ENCODE assay signal across 18 mouse cellular contexts in genomic region chr9:41740536-41740935, GRCm38 (mm10).
DNase-seq lines count a peak whose midpoint lies in the region; ATAC-seq and TF ChIP-seq lines count a peak whose summit lies in the region.
"Had no signal": no experiment of that assay in that cellular context is flagged by ENCODE, and none has a peak within 500 bp of the region (broad histone marks: within the 10 kb centered on the region; RNA-seq: fewer than 3 reads in every experiment).

No protein-coding gene starts in this region.

- H3K27ac ChIP-seq in forebrain, embryonic 14.5 days (ENCODE audit: low read depth, low read length) = no peak overlapping the region; the same call in 1 of the 2 replicates
- H3K27ac ChIP-seq in forebrain, embryonic 11.5 days (ENCODE audit: low read depth, low read length) = no peak overlapping the region
- H3K27ac ChIP-seq in forebrain, embryonic 16.5 days (ENCODE audit: low read length) = peak overlapping the region; percentile 40; the same call in 1 of the 2 replicates
- H3K27ac ChIP-seq in midbrain, embryonic 13.5 days = no peak overlapping the region
- H3K27ac ChIP-seq: hindbrain, embryonic 10.5 days; hindbrain, embryonic 14.5 days; intestine, embryonic 15.5 days had no signal

- H3K4me1 ChIP-seq in forebrain, embryonic 14.5 days (ENCODE audit: control insufficient read depth, insufficient read depth, low read length) = peaks cover 11% of the 10 kb centered on the region
- peaks cover 10% of the 10 kb centered on the region; the same call in 1 of the 2 replicates for H3K4me1 ChIP-seq in forebrain, embryonic 11.5 days (replicated peaks; ENCODE audit: control insufficient read depth, insufficient read depth, low read length)
- H3K4me1 ChIP-seq in forebrain, embryonic 16.5 days (replicated peaks; ENCODE audit: control insufficient read depth, insufficient read depth, low read length) = peaks cover 23% of the 10 kb centered on the region
- peaks cover 15% of the 10 kb centered on the region for H3K4me1 ChIP-seq in midbrain, embryonic 13.5 days (replicated peaks)

- H3K4me2 ChIP-seq in forebrain, embryonic 14.5 days (ENCODE audit: low read length) = no peak overlapping the region
- no peak overlapping the region for H3K4me2 ChIP-seq in forebrain, embryonic 11.5 days (ENCODE audit: low read depth, low read length, severe bottlenecking)
- H3K4me2 ChIP-seq in forebrain, embryonic 16.5 days (ENCODE audit: low read length) = no peak overlapping the region
- no peak overlapping the region for H3K4me2 ChIP-seq in midbrain, embryonic 13.5 days (replicated peaks)
- H3K4me2 ChIP-seq: heart, embryonic 12.5 days; hindbrain, embryonic 14.5 days; intestine, embryonic 15.5 days had no signal

- ATAC-seq in forebrain, embryonic 14.5 days = no peak
- no peak for ATAC-seq in forebrain, embryonic 11.5 days (replicated peaks; ENCODE audit: low FRiP score)
- ATAC-seq in forebrain, embryonic 16.5 days = no peak
- ATAC-seq in midbrain, embryonic 13.5 days = no peak
- ATAC-seq: activated CD4-positive, CD25-positive, alpha-beta regulatory T cell, adult 4 months; intestine, embryonic 15.5 days; Patski had no signal

- intact Hi-C loops in left cerebral cortex, postnatal 14 days (cut with DNase I) = no loop called here

- H3K9me3 ChIP-seq in forebrain, embryonic 14.5 days (replicated peaks; ENCODE audit: control insufficient read depth, low read length) = no peaks in the 10 kb centered on the region
- H3K9me3 ChIP-seq in forebrain, embryonic 11.5 days (ENCODE audit: control insufficient read depth, low read length) = no peaks in the 10 kb centered on the region
- no peaks in the 10 kb centered on the region for H3K9me3 ChIP-seq in forebrain, embryonic 16.5 days (ENCODE audit: control insufficient read depth, low read length)
- no peaks in the 10 kb centered on the region for H3K9me3 ChIP-seq in midbrain, embryonic 13.5 days
- H3K9me3 ChIP-seq: heart, embryonic 12.5 days; hindbrain, embryonic 10.5 days; intestine, embryonic 15.5 days had no signal

- H3K27me3 ChIP-seq in forebrain, embryonic 14.5 days (replicated peaks; ENCODE audit: control insufficient read depth, insufficient read depth, low read length) = no peaks in the 10 kb centered on the region
- H3K27me3 ChIP-seq in forebrain, embryonic 11.5 days (ENCODE audit: control insufficient read depth, insufficient read depth, low read length) = no peaks in the 10 kb centered on the region
- no peaks in the 10 kb centered on the region for H3K27me3 ChIP-seq in forebrain, embryonic 16.5 days (replicated peaks; ENCODE audit: control insufficient read depth, insufficient read depth, low read length)
- H3K27me3 ChIP-seq in midbrain, embryonic 13.5 days = no peaks in the 10 kb centered on the region
- H3K27me3 ChIP-seq: CH12.LX; heart, embryonic 12.5 days; intestine, embryonic 15.5 days; Patski had no signal

- no peak for TF ChIP-seq CTCF in brain, embryonic 14.5 days (IDR thresholded peaks at IDR 0.05; ENCODE audit: borderline replicate concordance, extremely low read depth, insufficient read depth, insufficient read length)

- TF ChIP-seq POLR2A in brain, embryonic 14.5 days (IDR thresholded peaks at IDR 0.05; ENCODE audit: borderline replicate concordance, extremely low read depth, insufficient read depth, insufficient read length, poor library complexity, severe bottlenecking) = no peak

- DNase-seq in forebrain, embryonic 14.5 days (ENCODE audit: low spot score) = peak; percentile 59
- no peak for DNase-seq in forebrain, embryonic 11.5 days (ENCODE audit: low spot score)
- DNase-seq in brain, embryonic 14.5 days (ENCODE audit: low read depth) = peak; percentile 77
- DNase-seq in layer of hippocampus, postnatal 10 days (ENCODE audit: low spot score in 2 of 2) = peak; percentile 16 to 26
- no peak for DNase-seq in left cerebral cortex, postnatal 14 days (ENCODE audit: low spot score in 2 of 2)
- DNase-seq: adrenal gland, postnatal 25 days; cerebellum, adult 2 months; cerebellum, postnatal 10 days; gastrocnemius, postnatal 25 days had no signal

- no peak overlapping the region for H3K4me3 ChIP-seq in forebrain, embryonic 14.5 days (ENCODE audit: low read depth, low read length)
- no peak overlapping the region for H3K4me3 ChIP-seq in forebrain, embryonic 11.5 days (ENCODE audit: low read depth, low read length)
- no peak overlapping the region for H3K4me3 ChIP-seq in forebrain, embryonic 16.5 days (replicated peaks; ENCODE audit: low read length)
- H3K4me3 ChIP-seq in midbrain, embryonic 13.5 days (replicated peaks) = no peak overlapping the region
- H3K4me3 ChIP-seq: heart, embryonic 12.5 days; hindbrain, embryonic 10.5 days; intestine, embryonic 15.5 days had no signal

- no peak overlapping the region for H3K9ac ChIP-seq in forebrain, embryonic 14.5 days (ENCODE audit: low read length)
- no peak overlapping the region for H3K9ac ChIP-seq in forebrain, embryonic 11.5 days (ENCODE audit: low read length)
- no peak overlapping the region for H3K9ac ChIP-seq in forebrain, embryonic 16.5 days (replicated peaks; ENCODE audit: low read depth, low read length)
- no peak overlapping the region for H3K9ac ChIP-seq in midbrain, embryonic 13.5 days (replicated peaks)
- H3K9ac ChIP-seq: heart, embryonic 12.5 days; hindbrain, embryonic 14.5 days; intestine, embryonic 15.5 days had no signal

- no peaks in the 10 kb centered on the region for H3K36me3 ChIP-seq in forebrain, embryonic 14.5 days (ENCODE audit: control insufficient read depth, insufficient read depth, low read length)
- H3K36me3 ChIP-seq in forebrain, embryonic 11.5 days (ENCODE audit: control insufficient read depth, insufficient read depth, low read length) = no peaks in the 10 kb centered on the region
- H3K36me3 ChIP-seq in forebrain, embryonic 16.5 days (ENCODE audit: control insufficient read depth, insufficient read depth) = no peaks in the 10 kb centered on the region
- H3K36me3 ChIP-seq in midbrain, embryonic 13.5 days = no peaks in the 10 kb centered on the region
- H3K36me3 ChIP-seq: heart, embryonic 12.5 days; hindbrain, embryonic 10.5 days; intestine, embryonic 15.5 days had no signal

- 81% methylated on average over 8 of the region's 8 CpGs for WGBS in forebrain, embryonic 14.5 days
- WGBS in forebrain, embryonic 11.5 days = 92% methylated on average over 8 of the region's 8 CpGs
- WGBS in forebrain, embryonic 16.5 days = 63% methylated on average over 8 of the region's 8 CpGs
- 97% methylated on average over 8 of the region's 8 CpGs for WGBS in midbrain, embryonic 13.5 days

Comparison
In these comparisons a context has a peak if more than half of its experiments do, and no peak if none do; other contexts are left out.
1. DNase-seq: peak in forebrain, embryonic 14.5 days (single experiment), brain, embryonic 14.5 days (single experiment) and layer of hippocampus, postnatal 10 days (2 of 2); none in forebrain, embryonic 11.5 days (single experiment) and left cerebral cortex, postnatal 14 days (0 of 2).